Mouse (Mus musculus) T-cell, adult 2 months (primary cell): ENCODE results near the gene Vmn2r86.
"Not testable (repeated sequence)": the region's sequence is repeated elsewhere in the genome, so short reads cannot be mapped to it uniquely, and the experiment has no call there.

Experiments used
- DNase-seq: peaks from one replicate; pipeline ENCODE4 v3.0.0; 2022; ENCODE audit warnings: low spot score

Gene Vmn2r86

DNA sequence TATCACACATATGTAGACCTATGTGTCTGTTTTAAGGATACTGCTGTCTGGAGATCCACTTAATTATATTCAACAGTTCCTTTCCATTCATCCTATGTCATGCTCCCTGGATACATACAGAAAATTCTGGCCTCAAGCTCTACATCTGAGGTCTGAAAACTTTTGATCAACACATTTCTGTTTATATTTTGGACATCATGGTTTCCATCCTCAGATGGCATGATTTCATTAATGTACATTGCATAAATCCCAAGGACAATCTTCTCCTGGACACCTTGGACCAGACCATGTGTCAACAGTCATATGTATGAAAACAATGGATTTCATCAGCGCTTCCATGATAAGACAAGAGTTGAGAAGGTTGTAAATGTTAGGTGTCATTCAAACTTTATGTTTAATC, at the start of gene Vmn2r86:
TSS of gene Vmn2r86 (minus strand) at position 101 of the 400 bp plus-strand sequence.
- not testable (repeated sequence) for DNase-seq

DNA sequence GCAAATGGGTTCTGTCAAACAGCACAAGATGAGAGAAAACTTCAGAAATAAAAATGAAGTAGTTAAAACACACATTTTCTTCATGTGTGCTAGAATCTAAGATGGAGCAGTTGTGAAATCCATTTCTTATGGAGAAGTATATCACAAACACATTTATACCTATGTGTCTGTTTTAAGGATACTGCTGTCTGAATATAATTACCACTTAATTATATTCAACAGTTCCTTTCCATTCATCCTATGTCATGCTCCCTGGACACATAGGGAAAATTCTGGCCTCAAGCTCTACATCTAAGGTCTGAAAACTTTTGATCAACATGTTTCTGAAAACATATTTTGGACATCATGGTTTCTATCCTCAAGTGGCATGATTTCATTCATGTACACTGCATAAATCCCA, 41.4 kb upstream of the Vmn2r86 start, which contains the start of gene Vmn2r87:
TSS of gene Vmn2r87 (minus strand) at position 101 of the 400 bp plus-strand sequence.
- no peak for DNase-seq

DNA sequence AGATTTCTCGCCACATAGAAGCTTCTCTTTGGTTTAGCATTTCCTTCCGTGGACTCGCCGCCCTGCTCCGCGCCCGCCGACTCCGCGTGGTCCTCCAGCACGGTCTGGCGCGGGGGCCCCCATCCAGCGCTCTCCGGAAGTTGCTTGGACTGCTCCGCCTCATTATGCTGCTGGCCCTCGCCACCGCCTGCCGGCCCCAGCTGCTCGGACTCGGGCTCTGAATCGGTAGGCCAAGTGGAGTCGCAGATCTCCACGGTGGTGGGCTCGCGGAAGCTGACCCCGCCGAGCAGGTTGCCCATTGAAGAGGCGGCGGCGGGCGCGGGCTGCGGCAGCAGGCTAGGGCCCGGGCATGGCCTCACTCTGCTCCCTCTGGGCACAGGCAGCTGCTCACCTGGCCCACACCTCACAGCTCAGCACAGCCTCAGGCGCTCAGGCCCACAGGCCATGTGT, 14.5 kb upstream of the Vmn2r86 start:
- DNase-seq = no peak

DNA sequence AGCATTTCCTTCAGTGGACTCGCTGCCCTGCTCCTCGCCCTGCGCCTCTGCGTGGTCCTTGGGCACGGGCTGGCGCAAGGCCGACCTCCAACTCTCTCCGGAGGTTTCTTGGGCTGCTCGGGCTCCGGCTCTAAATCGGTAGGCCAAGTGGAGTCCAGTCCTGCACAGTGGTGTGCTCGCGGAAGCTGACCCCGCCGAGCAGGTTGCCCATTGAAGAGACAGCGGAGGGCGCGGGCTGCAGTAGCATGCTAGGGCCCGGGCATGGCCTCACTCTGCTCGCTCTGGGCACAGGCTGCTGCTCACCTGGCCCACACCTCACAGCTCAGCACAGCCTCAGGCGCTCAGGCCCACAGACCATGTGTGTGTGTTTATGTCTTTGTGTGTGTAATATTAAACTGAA, 11.1 kb downstream of the Vmn2r86 start:
- no peak for DNase-seq

DNA sequence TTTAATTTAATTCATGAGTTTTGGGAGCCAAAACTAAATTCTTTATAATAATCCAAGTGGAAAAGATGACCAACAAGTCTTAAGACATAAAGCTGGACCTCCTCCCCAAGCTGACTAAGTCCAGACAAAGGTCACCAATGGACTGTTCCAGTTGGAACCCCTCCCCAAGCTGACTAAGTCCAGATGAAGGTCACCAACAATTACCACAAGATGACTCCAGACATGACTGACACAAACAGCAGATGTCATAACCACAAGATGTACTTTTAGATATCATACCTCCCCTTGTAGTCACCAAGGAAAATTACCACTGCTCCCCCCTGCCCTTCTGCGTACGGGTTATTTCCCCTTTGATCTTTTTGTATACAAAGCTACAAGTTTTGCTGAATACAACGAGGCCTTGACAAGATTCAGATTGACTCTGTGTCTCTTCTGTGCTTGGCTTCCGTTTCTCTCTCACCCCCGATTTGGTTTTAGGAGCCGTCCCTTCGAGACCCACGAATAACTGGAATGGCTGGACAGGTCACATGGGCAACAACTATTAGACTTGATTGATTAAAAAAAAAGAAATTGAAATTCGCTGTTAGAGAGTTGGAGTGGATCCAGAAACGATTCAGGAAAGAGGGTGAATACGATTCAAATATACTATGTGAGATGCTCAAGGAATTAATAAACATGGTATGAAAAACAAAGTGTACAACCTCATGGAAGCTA, 21.5 kb downstream of the Vmn2r86 start:
- DNase-seq = not testable (repeated sequence)

DNA sequence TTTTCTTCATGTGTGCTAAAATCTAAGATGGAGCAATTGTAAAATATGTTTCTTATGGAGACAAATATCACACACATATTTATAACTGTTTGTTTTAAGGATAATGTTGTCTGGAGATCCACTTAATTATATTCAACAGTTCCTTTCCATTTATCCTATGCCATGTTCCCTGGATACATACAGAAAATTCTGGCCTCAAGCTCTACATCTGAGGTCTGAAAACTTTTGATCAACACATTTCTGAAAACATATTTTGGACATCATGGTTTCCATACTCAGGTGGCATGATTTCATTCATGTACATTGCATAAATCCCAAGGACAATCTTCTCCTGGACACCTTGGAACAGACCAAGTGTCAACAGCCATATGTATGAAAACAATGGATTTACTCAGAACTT, 26.2 kb downstream of the Vmn2r86 start, which contains the start of gene Vmn2r85:
TSS of gene Vmn2r85 (minus strand) at position 101 of the 400 bp plus-strand sequence.
- DNase-seq = not testable (repeated sequence)

DNA sequence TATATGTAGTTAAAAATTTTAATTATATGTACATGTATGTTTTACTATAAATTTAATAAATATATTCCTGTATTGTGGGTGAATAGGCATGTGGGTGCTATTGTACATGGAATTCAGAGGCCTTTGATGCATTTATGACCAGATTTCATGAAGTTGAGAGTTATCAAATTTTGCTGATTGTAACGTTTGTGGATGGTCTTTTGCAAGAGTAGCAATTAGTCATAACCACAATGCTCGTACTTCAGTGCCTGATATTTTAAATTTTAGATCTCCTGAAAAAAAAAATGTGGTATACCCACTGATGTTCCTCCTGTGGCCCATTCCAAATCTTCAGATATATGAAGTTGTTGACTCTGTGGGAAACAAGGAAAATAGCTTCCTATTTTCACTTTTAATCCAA, 33.5 kb downstream of the Vmn2r86 start:
- not testable (repeated sequence) for DNase-seq

DNA sequence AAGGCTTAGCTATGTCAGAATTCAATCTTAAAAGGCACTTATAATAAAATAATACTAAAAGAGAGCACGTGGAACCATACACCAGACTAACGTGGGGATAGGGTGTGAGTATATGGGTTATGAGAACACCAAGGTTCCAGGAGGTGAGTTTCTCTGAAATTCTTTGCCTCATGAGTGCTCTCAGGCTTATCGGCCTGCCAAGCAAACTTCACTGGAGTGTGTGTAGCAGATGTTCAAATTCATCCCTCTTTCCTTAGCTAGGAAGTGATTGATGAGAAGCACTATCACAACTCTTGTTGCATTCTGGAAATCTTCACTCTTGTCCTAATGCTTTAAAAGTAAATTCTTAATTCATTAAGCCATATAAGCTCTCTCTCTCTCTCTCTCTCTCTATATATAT, 35.4 kb downstream of the Vmn2r86 start:
- DNase-seq = no peak

DNA sequence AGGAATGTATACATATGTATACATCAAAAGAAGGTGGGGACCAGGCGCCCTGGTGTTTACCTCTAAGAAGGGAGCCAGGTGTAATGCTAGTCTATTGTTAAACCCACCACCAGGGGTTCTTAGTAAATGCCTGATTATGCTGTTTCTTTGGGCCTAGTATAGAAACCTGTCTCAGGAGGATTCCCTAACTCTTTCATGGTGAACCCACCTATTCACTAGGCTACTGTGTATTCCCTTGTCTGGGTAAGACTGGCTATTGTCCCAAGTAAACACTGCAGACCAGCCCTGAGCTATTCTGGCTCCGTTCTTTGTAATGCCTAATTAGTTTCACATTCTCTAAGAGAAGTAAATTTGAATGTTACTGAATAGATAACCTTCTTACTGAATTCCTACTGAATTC, 35.9 kb downstream of the Vmn2r86 start:
- not testable (repeated sequence) for DNase-seq

DNA sequence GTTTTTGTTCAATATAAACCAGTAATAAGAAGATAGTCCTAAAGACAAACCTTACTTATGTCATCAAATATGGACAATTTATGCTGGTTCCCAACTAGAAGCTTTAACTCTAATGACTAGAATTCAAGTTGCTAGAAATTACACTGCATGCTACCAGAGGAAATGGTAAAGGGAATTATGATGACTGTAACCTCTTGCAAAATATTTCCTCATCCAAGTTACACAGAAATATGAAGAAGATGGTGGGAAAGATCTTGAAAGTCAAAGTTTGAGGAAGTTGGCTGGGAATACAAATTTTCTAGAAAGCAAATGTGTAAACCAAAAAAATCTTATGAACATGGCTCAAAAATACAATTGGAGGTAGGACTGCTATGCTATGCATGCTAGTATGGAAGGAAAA, 39.5 kb downstream of the Vmn2r86 start:
- not testable (repeated sequence) for DNase-seq

DNA sequence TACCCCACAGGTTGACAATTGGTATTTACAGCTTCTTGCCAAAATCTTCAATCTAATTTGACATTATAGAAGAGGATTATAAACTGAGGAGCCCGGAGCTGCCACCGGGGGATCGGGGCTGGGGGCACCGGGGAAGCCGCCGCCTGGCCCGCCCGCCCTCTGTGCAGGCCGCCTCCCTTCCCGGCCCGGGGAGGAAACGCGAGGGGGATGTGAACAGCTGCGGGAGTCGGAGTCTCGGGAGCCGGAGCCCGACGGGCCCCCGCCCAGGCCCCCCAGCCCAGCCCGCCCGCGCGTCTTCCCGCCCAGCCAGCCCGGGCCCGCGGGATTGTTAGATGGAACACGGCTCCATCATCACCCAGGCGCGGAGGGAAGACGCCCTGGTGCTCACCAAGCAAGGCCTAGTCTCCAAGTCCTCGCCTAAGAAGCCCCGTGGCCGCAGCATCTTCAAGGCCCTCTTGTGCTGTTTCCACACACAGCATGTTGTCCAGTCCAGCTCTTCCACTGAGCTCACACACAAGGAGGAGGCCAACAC, 43.6 kb downstream of the Vmn2r86 start:
- not testable (repeated sequence) for DNase-seq

DNA sequence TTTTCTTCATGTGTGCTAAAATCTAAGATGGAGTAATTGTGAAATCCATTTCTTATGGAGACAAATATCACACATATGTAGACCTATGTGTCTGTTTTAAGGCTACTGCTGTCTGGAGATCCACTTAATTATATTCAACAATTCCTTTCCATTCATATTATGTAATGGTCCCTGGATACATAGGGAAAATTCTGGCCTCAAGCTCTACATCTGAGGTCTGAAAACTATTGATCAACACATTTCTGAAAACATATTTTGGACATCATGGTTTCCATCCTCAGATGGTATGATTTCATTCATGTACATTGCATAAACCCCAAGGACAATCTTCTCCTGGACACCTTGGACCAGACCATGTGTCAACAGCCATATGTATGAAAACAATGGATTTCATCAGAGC, 61.6 kb downstream of the Vmn2r86 start, which contains the start of gene Vmn2r84:
TSS of gene Vmn2r84 (minus strand) at position 101 of the 400 bp plus-strand sequence.
- DNase-seq = no peak
